Mouse (Mus musculus): ENCODE results near the gene Mpg. TPM values are rescaled to one million over a fixed set of nuclear protein-coding genes. Genes with fewer than 3 reads are reported as not detected.
A peak's percentile ranks its signal among the peaks of the same experiment; 100 is the strongest.

The Mpg gene
- polyA plus RNA-seq, 1 experiment from 2014 or later = 37.9 TPM

GRCm38 (mm10) chr11:32266194-32266593 lies 39.9 kb downstream of the Mpg start:
- WGBS = 96% methylated on average over 6 of the region's 6 CpGs
- H3K27me3 ChIP-seq (ENCODE audit: control insufficient read depth, insufficient read depth, low read length) = no peaks in the 10 kb centered on the region
- no peaks in the 10 kb centered on the region for H3K9me3 ChIP-seq (ENCODE audit: control insufficient read depth, low read depth, low read length)
- no peak overlapping the region for H3K4me2 ChIP-seq (replicated peaks; ENCODE audit: low read depth, low read length)
- H3K4me3 ChIP-seq (ENCODE audit: low read depth, low read length) = no peak overlapping the region
- no peak for ATAC-seq (ENCODE audit: insufficient number of reproducible peaks, insufficient read depth, low FRiP score, low read depth)
- H3K27ac ChIP-seq (ENCODE audit: low read length) = no peak overlapping the region
- H3K4me1 ChIP-seq (ENCODE audit: control insufficient read depth, insufficient read depth, low read length) = peaks cover 8% of the 10 kb centered on the region; the same call in 1 of the 2 replicates
- H3K9ac ChIP-seq (replicated peaks; ENCODE audit: low read depth, low read length) = no peak overlapping the region
- no peaks in the 10 kb centered on the region; the same call in 1 of the 2 replicates for H3K36me3 ChIP-seq (ENCODE audit: control insufficient read depth, insufficient read depth, low read length)

GRCm38 (mm10) chr11:32266776-32267175 lies 40.5 kb downstream of the Mpg start:
- peak overlapping the region; percentile 59 for H3K4me2 ChIP-seq (replicated peaks; ENCODE audit: low read depth, low read length)
- H3K36me3 ChIP-seq (ENCODE audit: control insufficient read depth, insufficient read depth, low read length) = no peaks in the 10 kb centered on the region; the same call in 1 of the 2 replicates
- H3K9me3 ChIP-seq (ENCODE audit: control insufficient read depth, low read depth, low read length) = no peaks in the 10 kb centered on the region
- peak overlapping the region; percentile 96 for H3K9ac ChIP-seq (replicated peaks; ENCODE audit: low read depth, low read length)
- H3K4me1 ChIP-seq (ENCODE audit: control insufficient read depth, insufficient read depth, low read length) = peaks cover 8% of the 10 kb centered on the region; the same call in 1 of the 2 replicates
- H3K27me3 ChIP-seq (ENCODE audit: control insufficient read depth, insufficient read depth, low read length) = no peaks in the 10 kb centered on the region
- ATAC-seq (ENCODE audit: insufficient number of reproducible peaks, insufficient read depth, low FRiP score, low read depth) = no peak
- H3K4me3 ChIP-seq (ENCODE audit: low read depth, low read length) = peak overlapping the region; percentile 92
- H3K27ac ChIP-seq (ENCODE audit: low read length) = peak overlapping the region; percentile 95
- 14% methylated on average over 6 of the region's 6 CpGs for WGBS

GRCm38 (mm10) chr11:32267188-32267884 lies 41.0 kb downstream of the Mpg start, which contains the start of gene Nprl3:
TSS of gene Nprl3 (minus strand) at chr11:32267707.
- ATAC-seq (ENCODE audit: insufficient number of reproducible peaks, insufficient read depth, low FRiP score, low read depth) = peak; percentile 99
- peak within 1 kb of the TSS; percentile 96 for H3K9ac ChIP-seq (replicated peaks; ENCODE audit: low read depth, low read length)
- H3K27ac ChIP-seq (ENCODE audit: low read length) = peak within 1 kb of the TSS; percentile 95
- H3K4me1 ChIP-seq (ENCODE audit: control insufficient read depth, insufficient read depth, low read length) = peaks cover 8% of the 10 kb centered on the region; the same call in 1 of the 2 replicates
- H3K4me2 ChIP-seq (replicated peaks; ENCODE audit: low read depth, low read length) = peak within 1 kb of the TSS; percentile 59
- peak within 1 kb of the TSS; percentile 92 for H3K4me3 ChIP-seq (ENCODE audit: low read depth, low read length)
- H3K27me3 ChIP-seq (ENCODE audit: control insufficient read depth, insufficient read depth, low read length) = no peaks in the 10 kb centered on the region
- WGBS = under 1% methylated on average over 54 of the region's 54 CpGs
- no peaks in the 10 kb centered on the region for H3K9me3 ChIP-seq (ENCODE audit: control insufficient read depth, low read depth, low read length)
- no peaks in the 10 kb centered on the region; the same call in 1 of the 2 replicates for H3K36me3 ChIP-seq (ENCODE audit: control insufficient read depth, insufficient read depth, low read length)

- peak overlapping the region; percentile 59 for H3K4me2 ChIP-seq (replicated peaks; ENCODE audit: low read depth, low read length)
- no peaks in the 10 kb centered on the region for H3K36me3 ChIP-seq (ENCODE audit: control insufficient read depth, insufficient read depth, low read length)
- H3K4me3 ChIP-seq (ENCODE audit: low read depth, low read length) = peak overlapping the region; percentile 92
- no peaks in the 10 kb centered on the region for H3K27me3 ChIP-seq (ENCODE audit: control insufficient read depth, insufficient read depth, low read length)
- H3K27ac ChIP-seq (ENCODE audit: low read length) = peak overlapping the region; percentile 49; the same call in 1 of the 2 replicates
- H3K9me3 ChIP-seq (ENCODE audit: control insufficient read depth, low read depth, low read length) = no peaks in the 10 kb centered on the region
- 23% methylated on average over 5 of the region's 5 CpGs for WGBS
- H3K9ac ChIP-seq (replicated peaks; ENCODE audit: low read depth, low read length) = peak overlapping the region; percentile 96
- ATAC-seq (ENCODE audit: insufficient number of reproducible peaks, insufficient read depth, low FRiP score, low read depth) = no peak
- H3K4me1 ChIP-seq (ENCODE audit: control insufficient read depth, insufficient read depth, low read length) = peaks cover 5% of the 10 kb centered on the region; the same call in 1 of the 2 replicates
Measured at GRCm38 (mm10) chr11:32267964-32268363, 41.7 kb downstream of the Mpg start.

- H3K9me3 ChIP-seq (ENCODE audit: control insufficient read depth, low read depth, low read length) = no peaks in the 10 kb centered on the region
- H3K4me3 ChIP-seq (ENCODE audit: low read depth, low read length) = no peak overlapping the region
- no peak overlapping the region for H3K9ac ChIP-seq (replicated peaks; ENCODE audit: low read depth, low read length)
- no peaks in the 10 kb centered on the region for H3K27me3 ChIP-seq (ENCODE audit: control insufficient read depth, insufficient read depth, low read length)
- no peak overlapping the region for H3K4me2 ChIP-seq (replicated peaks; ENCODE audit: low read depth, low read length)
- peaks cover 5% of the 10 kb centered on the region; the same call in 1 of the 2 replicates for H3K4me1 ChIP-seq (ENCODE audit: control insufficient read depth, insufficient read depth, low read length)
- no peak overlapping the region for H3K27ac ChIP-seq (ENCODE audit: low read length)
- no peaks in the 10 kb centered on the region for H3K36me3 ChIP-seq (ENCODE audit: control insufficient read depth, insufficient read depth, low read length)
- ATAC-seq (ENCODE audit: insufficient number of reproducible peaks, insufficient read depth, low FRiP score, low read depth) = peak; percentile 59; the same call in 1 of the 2 replicates
- 77% methylated on average over 5 of the region's 5 CpGs for whole genome bisulfite sequencing
Measured at GRCm38 (mm10) chr11:32268952-32269351, 42.6 kb downstream of the Mpg start.

GRCm38 (mm10) chr11:32271178-32271577 lies 44.9 kb downstream of the Mpg start:
- Histone ChIP-seq H3K4me1 (ENCODE audit: control insufficient read depth, insufficient read depth, low read length) (peaks cover 5% of the 10 kb centered on the region; the same call in 1 of the 2 replicates), H3K27ac (ENCODE audit: low read length) (no peak overlapping the region), H3K9ac (replicated peaks; ENCODE audit: low read depth, low read length) (no peak overlapping the region), H3K4me3 (ENCODE audit: low read depth, low read length) (no peak overlapping the region), H3K36me3 (ENCODE audit: control insufficient read depth, insufficient read depth, low read length) (no peaks in the 10 kb centered on the region), H3K4me2 (replicated peaks; ENCODE audit: low read depth, low read length) (no peak overlapping the region), H3K27me3 (ENCODE audit: control insufficient read depth, insufficient read depth, low read length) (0 out of 2 replicates have a peak, but pooled peaks cover 3% of the 10 kb centered on the region), H3K9me3 (ENCODE audit: control insufficient read depth, low read depth, low read length) (no peaks in the 10 kb centered on the region)
- ATAC-seq (ENCODE audit: insufficient number of reproducible peaks, insufficient read depth, low FRiP score, low read depth) = no peak
- 39% methylated on average over 4 of the region's 4 CpGs for WGBS

- Histone ChIP-seq H3K9me3 (ENCODE audit: control insufficient read depth, low read depth, low read length) (no peaks in the 10 kb centered on the region), H3K4me1 (ENCODE audit: control insufficient read depth, insufficient read depth, low read length) (no peaks in the 10 kb centered on the region), H3K4me2 (replicated peaks; ENCODE audit: low read depth, low read length) (no peak within 1 kb of the TSS), H3K36me3 (ENCODE audit: control insufficient read depth, insufficient read depth, low read length) (no peaks in the 10 kb centered on the region), H3K9ac (replicated peaks; ENCODE audit: low read depth, low read length) (no peak within 1 kb of the TSS), H3K27me3 (ENCODE audit: control insufficient read depth, insufficient read depth, low read length) (0 out of 2 replicates have a peak, but pooled peaks cover 3% of the 10 kb centered on the region), H3K27ac (ENCODE audit: low read length) (no peak within 1 kb of the TSS), H3K4me3 (ENCODE audit: low read depth, low read length) (no peak within 1 kb of the TSS)
- WGBS = 74% methylated on average over 3 of the region's 3 CpGs
- no peak for ATAC-seq (ENCODE audit: insufficient number of reproducible peaks, insufficient read depth, low FRiP score, low read depth)
Measured at GRCm38 (mm10) chr11:32276347-32276746, 50.0 kb downstream of the Mpg start, which contains the start of gene Hba-x. TSS of gene Hba-x (plus strand) at chr11:32276400.

- Histone ChIP-seq H3K4me2 (replicated peaks; ENCODE audit: low read depth, low read length) (no peak overlapping the region), H3K4me1 (ENCODE audit: control insufficient read depth, insufficient read depth, low read length) (no peaks in the 10 kb centered on the region), H3K9ac (replicated peaks; ENCODE audit: low read depth, low read length) (no peak overlapping the region), H3K27ac (ENCODE audit: low read length) (no peak overlapping the region), H3K4me3 (ENCODE audit: low read depth, low read length) (no peak overlapping the region), H3K36me3 (ENCODE audit: control insufficient read depth, insufficient read depth, low read length) (no peaks in the 10 kb centered on the region), H3K9me3 (ENCODE audit: control insufficient read depth, low read depth, low read length) (no peaks in the 10 kb centered on the region), H3K27me3 (ENCODE audit: control insufficient read depth, insufficient read depth, low read length) (0 out of 2 replicates have a peak, but pooled peaks cover 3% of the 10 kb centered on the region)
- WGBS = 65% methylated on average over 21 of the region's 21 CpGs
- ATAC-seq (ENCODE audit: insufficient number of reproducible peaks, insufficient read depth, low FRiP score, low read depth) = no peak
Measured at GRCm38 (mm10) chr11:32277736-32278457, 51.6 kb downstream of the Mpg start.
